Mouse (Mus musculus): ENCODE data around the gene Gopc. TPM values are rescaled to one million over a fixed set of nuclear protein-coding genes. Genes with fewer than 3 reads are reported as not detected.
A peak's percentile ranks its signal among the peaks of the same experiment; 100 is the strongest.

Gopc gene
- total RNA-seq (2014; rRNA removed) (14.9 and 16.5 TPM in 2 replicates), polyA plus RNA-seq (2012; rRNA removed) (3.7 and 4.8 TPM in 2 replicates)

DNA sequence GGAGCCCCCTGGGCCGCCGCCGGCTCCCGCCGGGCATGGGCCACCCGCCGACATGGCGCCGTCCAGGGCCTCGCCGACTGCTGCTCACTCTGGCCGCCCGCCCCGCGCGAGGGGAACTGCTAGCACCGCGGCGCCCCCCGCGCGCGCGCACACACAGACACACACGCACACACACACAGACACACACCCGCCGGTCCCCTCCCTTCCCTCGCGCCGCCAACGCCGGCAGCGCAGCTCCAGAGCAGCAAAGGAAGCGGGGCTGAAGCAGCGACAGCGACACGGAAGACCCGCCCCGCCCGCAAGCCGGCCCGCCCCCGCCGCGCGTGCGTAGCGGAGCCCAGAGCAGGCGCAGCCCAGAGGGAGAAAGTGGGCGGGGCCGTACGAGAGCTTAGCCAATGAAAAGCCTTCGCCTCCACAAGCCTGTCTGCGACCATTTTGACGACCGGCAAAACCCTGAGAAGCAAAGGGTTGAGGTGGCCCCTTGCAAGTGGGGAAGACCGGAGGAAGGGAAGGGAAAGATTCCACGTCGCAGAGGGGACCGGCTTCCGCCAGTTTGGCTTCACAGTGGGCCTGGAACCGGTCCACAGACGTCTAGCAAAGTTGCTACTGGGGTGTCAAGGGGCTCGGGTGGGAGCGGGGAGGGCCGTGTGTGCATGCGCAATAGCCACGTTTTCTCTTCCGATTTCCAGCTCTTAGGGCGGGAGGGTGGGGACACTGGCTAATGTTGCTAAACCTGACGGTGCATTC lies at the start of gene Gopc:
Gene Gopc, minus strand, starts transcription at position 280 of the 747 bp plus-strand sequence.
- Histone ChIP-seq H3K27ac (replicated peaks; ENCODE audit: insufficient read depth, low read depth, low read length) (peak within 1 kb of the TSS; percentile 99), H3K4me3 (ENCODE audit: insufficient read depth, low read depth, low read length) (peak within 1 kb of the TSS; percentile 95), H3K9ac (ENCODE audit: low read depth, low read length) (peak within 1 kb of the TSS; percentile 95), H3K4me1 (ENCODE audit: control insufficient read depth, insufficient read depth, low read length) (peaks cover 19% of the 10 kb centered on the region; the same call in 1 of the 2 replicates), H3K36me3 (ENCODE audit: control insufficient read depth, insufficient read depth, low read length) (no peaks in the 10 kb centered on the region), H3K27me3 (ENCODE audit: control insufficient read depth, insufficient read depth, low read length) (no peaks in the 10 kb centered on the region), H3K79me2 (ENCODE audit: control insufficient read depth, insufficient read depth, low read length) (peaks cover 9% of the 10 kb centered on the region)
- TF ChIP-seq POLR2A (IDR thresholded peaks at IDR 0.05; ENCODE audit: extremely low read depth, insufficient read depth, low read length) (peak; percentile 82), CTCF (IDR thresholded peaks at IDR 0.05; ENCODE audit: low read depth, low read length) (no peak)
- WGBS, result under 1% methylated on average over 64 of the region's 71 CpGs
- DNase-seq (ENCODE audit: extremely low read depth, low read depth, low spot score), result peak; percentile 88

DNA sequence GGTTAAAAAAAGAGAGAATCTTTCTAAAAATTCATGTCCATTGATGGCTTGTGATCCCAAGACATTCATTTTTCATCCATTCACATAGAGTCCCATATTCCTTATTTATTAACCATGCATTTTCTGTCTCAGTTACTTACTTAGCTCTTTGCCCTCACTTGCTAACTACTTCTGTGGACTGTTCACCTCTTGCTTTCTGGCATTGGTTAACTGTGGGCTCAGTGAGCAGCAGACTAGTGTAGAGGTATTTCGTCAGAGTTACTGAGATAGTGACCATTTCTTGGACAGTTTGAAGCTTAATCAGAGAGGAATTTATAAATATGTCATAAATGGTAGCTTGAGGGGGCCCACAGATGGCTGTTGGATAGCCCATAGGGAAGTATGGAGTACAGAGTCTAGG lies 49.0 kb upstream of the Gopc start:
- DNase-seq (ENCODE audit: extremely low read depth, low read depth, low spot score), result no peak
- H3K79me2 ChIP-seq (ENCODE audit: control insufficient read depth, insufficient read depth, low read length), result peaks cover 5% of the 10 kb centered on the region; the same call in 1 of the 2 replicates
- no peak overlapping the region for H3K4me3 ChIP-seq (ENCODE audit: insufficient read depth, low read depth, low read length)
- peaks cover 51% of the 10 kb centered on the region for H3K36me3 ChIP-seq (ENCODE audit: control insufficient read depth, insufficient read depth, low read length)
- no peak overlapping the region for H3K27ac ChIP-seq (replicated peaks; ENCODE audit: insufficient read depth, low read depth, low read length)
- H3K9ac ChIP-seq (ENCODE audit: low read depth, low read length), result no peak overlapping the region
- WGBS, result 82% methylated on average over 1 of the region's 1 CpGs
- H3K4me1 ChIP-seq (ENCODE audit: control insufficient read depth, insufficient read depth, low read length), result peaks cover 6% of the 10 kb centered on the region
- no peak for TF ChIP-seq CTCF (IDR thresholded peaks at IDR 0.05; ENCODE audit: low read depth, low read length)
- TF ChIP-seq POLR2A (IDR thresholded peaks at IDR 0.05; ENCODE audit: extremely low read depth, insufficient read depth, low read length), result no peak
- no peaks in the 10 kb centered on the region for H3K27me3 ChIP-seq (ENCODE audit: control insufficient read depth, insufficient read depth, low read length)

DNA sequence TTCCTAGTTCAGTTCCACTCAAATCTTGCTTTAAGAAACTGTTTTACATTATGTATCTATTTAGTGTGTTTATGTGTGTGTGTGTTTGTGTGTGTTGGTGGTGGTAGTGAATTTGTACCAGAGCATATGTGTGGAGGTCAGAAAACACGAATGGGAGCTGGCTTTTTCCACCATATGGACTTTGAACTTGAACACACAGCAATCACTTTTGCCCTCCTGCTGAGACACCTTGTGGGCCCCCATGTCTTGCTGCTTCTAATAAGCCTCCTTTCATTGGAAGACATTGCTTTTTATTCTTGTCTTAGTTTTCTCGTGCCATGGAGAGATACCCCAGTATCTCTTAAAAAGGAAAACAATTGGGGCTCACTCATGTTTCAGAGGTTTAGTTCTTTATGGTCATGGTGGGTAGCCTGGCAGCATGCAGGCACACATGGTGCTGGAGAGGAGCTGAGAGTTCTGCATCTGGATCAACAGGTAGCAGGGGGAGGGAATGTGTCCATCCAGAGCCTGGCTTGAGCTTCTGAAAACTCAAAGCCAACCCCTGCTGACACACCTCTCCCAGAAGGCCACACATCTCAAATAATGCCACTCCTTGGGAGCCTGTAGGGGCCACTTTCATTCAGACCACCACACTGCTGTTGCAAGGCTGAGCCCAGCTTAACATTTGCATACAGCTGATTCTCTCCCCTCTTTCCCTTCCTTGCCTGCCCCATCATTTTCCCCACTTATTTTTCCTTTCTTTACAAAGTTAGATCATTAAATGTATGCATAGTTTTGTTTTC lies 45.9 kb upstream of the Gopc start:
- peak; percentile 24 for DNase-seq (ENCODE audit: extremely low read depth, low read depth, low spot score)
- TF ChIP-seq CTCF (IDR thresholded peaks at IDR 0.05; ENCODE audit: low read depth, low read length) (no peak), POLR2A (IDR thresholded peaks at IDR 0.05; ENCODE audit: extremely low read depth, insufficient read depth, low read length) (no peak)
- Histone ChIP-seq H3K27me3 (ENCODE audit: control insufficient read depth, insufficient read depth, low read length) (no peaks in the 10 kb centered on the region), H3K79me2 (ENCODE audit: control insufficient read depth, insufficient read depth, low read length) (peaks cover 19% of the 10 kb centered on the region; the same call in 1 of the 2 replicates), H3K4me3 (ENCODE audit: insufficient read depth, low read depth, low read length) (no peak overlapping the region), H3K9ac (ENCODE audit: low read depth, low read length) (no peak overlapping the region), H3K36me3 (ENCODE audit: control insufficient read depth, insufficient read depth, low read length) (peaks cover 28% of the 10 kb centered on the region), H3K4me1 (ENCODE audit: control insufficient read depth, insufficient read depth, low read length) (peaks cover 8% of the 10 kb centered on the region), H3K27ac (replicated peaks; ENCODE audit: insufficient read depth, low read depth, low read length) (no peak overlapping the region)
- 50% methylated on average over 2 of the region's 2 CpGs for WGBS

DNA sequence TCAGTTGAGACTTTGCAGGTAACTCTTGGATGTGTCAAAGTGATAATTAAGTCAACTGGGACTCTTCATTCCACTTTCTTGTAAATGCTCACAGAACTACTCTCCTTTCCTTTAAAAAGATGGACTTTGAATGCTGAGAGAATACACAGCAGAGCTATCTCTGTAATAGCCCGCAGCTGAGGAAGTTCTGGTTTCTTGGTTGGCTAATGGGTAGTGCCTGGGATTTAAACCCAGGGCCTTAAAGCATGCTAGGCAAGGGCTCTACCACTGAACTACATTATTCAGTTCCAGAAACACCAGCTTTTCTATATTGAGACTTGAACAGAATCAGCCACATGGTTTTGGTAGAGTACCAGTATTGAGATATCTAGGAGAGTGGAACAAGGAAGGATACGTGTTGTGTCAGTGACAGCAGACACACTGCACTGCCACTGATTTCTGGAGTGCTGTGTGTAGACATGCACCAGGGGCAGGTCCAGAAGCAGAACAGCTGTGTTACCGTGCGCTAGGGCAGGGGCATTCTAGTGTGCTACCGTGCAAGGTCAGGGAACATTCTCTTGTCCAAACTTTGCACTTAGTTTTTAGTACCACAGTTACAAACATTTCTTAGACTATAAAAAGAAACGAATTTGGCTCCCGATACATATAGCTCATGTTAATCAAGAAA lies 44.5 kb upstream of the Gopc start:
- TF ChIP-seq POLR2A (IDR thresholded peaks at IDR 0.05; ENCODE audit: extremely low read depth, insufficient read depth, low read length), result no peak
- TF ChIP-seq CTCF (IDR thresholded peaks at IDR 0.05; ENCODE audit: low read depth, low read length), result no peak
- Histone ChIP-seq H3K27me3 (ENCODE audit: control insufficient read depth, insufficient read depth, low read length) (no peaks in the 10 kb centered on the region), H3K36me3 (ENCODE audit: control insufficient read depth, insufficient read depth, low read length) (peaks cover 17% of the 10 kb centered on the region), H3K27ac (replicated peaks; ENCODE audit: insufficient read depth, low read depth, low read length) (no peak overlapping the region), H3K4me3 (ENCODE audit: insufficient read depth, low read depth, low read length) (no peak overlapping the region), H3K9ac (ENCODE audit: low read depth, low read length) (no peak overlapping the region), H3K79me2 (ENCODE audit: control insufficient read depth, insufficient read depth, low read length) (peaks cover 28% of the 10 kb centered on the region; the same call in 1 of the 2 replicates), H3K4me1 (ENCODE audit: control insufficient read depth, insufficient read depth, low read length) (peaks cover 12% of the 10 kb centered on the region)
- peak; percentile 42 for DNase-seq (ENCODE audit: extremely low read depth, low read depth, low spot score)
- 53% methylated on average over 7 of the region's 7 CpGs for WGBS

DNA sequence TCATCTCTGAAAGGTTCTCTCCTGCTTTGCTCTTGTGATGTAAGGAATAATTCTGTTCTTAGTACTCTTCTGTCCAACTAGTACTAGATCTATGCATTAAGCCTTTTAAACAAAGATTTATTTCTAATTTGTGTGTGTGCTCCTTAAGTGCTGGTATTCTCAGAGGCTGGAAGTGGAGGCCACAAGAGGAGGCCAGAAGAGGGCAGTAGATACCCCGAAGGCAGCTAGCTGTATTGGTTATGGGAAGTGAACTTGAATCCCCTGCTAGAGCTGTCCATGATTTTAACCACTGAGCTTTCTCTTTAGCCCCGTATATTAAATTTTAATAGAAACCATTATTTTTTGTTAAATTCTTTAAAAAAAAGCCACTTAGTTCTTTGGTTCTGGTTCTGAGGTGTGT lies 41.2 kb upstream of the Gopc start:
- Histone ChIP-seq H3K79me2 (ENCODE audit: control insufficient read depth, insufficient read depth, low read length) (peaks cover 36% of the 10 kb centered on the region; the same call in 1 of the 2 replicates), H3K36me3 (ENCODE audit: control insufficient read depth, insufficient read depth, low read length) (no peaks in the 10 kb centered on the region), H3K4me3 (ENCODE audit: insufficient read depth, low read depth, low read length) (no peak overlapping the region), H3K27me3 (ENCODE audit: control insufficient read depth, insufficient read depth, low read length) (no peaks in the 10 kb centered on the region), H3K4me1 (ENCODE audit: control insufficient read depth, insufficient read depth, low read length) (peaks cover 31% of the 10 kb centered on the region), H3K9ac (ENCODE audit: low read depth, low read length) (no peak overlapping the region), H3K27ac (replicated peaks; ENCODE audit: insufficient read depth, low read depth, low read length) (no peak overlapping the region)
- TF ChIP-seq CTCF (IDR thresholded peaks at IDR 0.05; ENCODE audit: low read depth, low read length) (peak; percentile 39; the same call in 1 of the 2 replicates), POLR2A (IDR thresholded peaks at IDR 0.05; ENCODE audit: extremely low read depth, insufficient read depth, low read length) (no peak)
- DNase-seq (ENCODE audit: extremely low read depth, low read depth, low spot score), result no peak
- 78% methylated on average over 2 of the region's 2 CpGs for WGBS

Measured in liver, adult 2 months (tissue).